Mouse (Mus musculus): ENCODE results near the gene Thsd4.
A peak's percentile ranks its signal among the peaks of the same experiment; 100 is the strongest.

Thsd4 gene

GRCm38 (mm10) chr9:60129235-60129991 is 392.4 kb downstream of the Thsd4 start:
- DNase-seq, result no peak

GRCm38 (mm10) chr9:60126961-60127360 is 394.9 kb downstream of the Thsd4 start:
- DNase-seq, result no peak

- DNase-seq, result no peak
Measured at GRCm38 (mm10) chr9:60124102-60124501, 397.7 kb downstream of the Thsd4 start.

DNA sequence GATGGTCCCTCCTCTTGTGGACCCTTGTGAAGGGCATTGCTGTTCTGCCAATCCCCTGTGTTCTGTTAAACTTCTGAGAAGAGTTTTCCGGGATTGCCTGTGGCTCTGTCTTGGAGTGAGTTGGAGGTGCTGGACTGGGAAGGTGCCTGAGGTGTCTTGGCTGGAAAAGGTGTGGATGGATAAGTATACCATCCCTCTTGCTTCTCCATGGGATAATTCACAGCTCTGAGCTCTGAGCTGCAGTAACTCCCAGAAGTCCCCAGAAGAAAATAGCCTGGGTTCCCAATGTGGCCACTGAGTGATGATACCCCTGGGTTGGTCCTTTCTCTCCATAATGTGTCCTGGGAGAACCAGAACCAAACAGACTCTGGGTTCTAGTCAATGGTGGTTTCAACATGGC is 398.8 kb downstream of the Thsd4 start:
- DNase-seq, result no peak

DNA sequence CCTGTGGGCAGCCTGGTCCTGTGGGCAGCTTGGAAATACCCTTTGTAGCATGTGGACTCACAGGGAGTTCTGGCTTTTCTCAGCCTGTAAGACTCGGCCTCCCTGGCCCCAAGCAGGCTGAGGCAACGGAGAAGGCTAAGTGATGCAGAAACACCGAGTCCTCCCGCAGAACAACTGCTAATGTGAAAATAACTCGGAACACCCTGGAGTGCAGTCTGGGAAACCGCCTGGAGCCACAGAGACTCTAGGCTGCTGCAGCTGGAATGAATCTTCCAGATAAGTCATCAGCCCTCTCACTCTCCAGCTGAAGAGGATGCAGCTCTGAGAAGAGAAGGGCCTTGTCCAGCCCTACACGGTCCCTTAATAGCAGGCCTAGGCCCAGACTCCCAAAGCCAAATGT is 402.0 kb downstream of the Thsd4 start:
- no peak for DNase-seq

DNA sequence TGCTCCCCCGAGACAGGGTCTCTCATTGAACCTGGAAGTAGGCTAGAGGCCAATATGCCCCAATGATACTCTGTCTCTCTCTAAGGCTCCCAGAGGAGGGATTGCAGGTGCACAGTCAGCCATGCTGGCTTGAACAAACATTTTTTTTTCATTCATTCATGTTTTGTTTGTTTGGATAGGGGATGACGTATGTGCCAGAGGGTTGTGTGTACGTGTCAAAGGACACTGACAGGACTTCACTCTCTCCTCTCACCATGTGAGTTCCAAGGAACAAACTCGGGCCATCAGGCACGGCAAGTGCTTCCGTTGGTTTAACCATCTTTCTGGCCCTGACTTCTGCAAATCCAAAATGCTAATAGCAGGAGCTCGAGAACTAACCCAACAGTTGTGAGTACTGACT is 404.0 kb downstream of the Thsd4 start:
- no peak for DNase-seq

DNA sequence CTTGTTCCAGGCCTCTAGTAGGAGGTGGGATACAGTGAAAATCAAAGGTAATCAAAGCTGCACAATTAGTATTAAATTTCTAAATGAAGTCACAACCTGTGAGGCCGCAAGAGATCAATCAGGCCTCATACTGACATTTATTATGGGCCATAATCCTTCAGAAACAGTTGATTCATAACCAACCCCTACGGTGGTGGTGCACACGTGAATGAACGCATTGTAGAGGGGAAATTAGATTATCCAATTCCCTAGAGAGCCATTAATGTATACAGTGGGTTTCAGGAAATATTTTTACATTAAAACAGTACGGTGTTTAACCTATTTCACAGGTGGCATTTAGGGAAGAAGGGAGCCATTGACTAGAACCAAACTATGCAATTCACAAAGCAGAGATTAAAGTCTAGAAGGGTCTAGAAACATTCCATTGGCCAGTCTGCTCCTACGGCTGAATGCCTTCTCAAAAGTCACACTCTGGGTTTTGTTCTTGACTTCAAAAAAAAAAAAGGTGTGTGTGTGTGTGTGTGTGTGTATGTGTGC is 406.1 kb downstream of the Thsd4 start:
- no peak for DNase-seq

DNA sequence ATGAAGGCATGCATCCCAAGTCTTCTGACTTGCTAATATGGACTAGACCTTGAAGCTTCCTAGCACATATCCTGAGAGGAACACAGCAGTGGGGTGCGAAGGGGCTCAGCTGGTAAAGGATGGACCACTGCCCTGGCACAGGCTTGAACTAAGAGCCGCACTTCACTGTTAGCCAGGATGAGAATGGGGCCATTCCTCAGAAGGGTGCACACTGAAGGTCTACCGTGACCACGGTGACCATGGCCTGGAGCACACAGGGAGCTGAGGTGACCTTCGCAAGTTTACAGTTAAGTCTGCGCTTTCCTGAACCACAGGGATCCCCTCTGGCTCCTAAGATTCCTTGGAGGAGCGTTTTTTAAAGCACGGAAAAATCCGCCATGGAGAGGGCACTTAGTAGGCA is 406.5 kb downstream of the Thsd4 start:
- DNase-seq, result no peak

GRCm38 (mm10) chr9:60110200-60110599 is 411.6 kb downstream of the Thsd4 start:
- DNase-seq, result no peak

DNA sequence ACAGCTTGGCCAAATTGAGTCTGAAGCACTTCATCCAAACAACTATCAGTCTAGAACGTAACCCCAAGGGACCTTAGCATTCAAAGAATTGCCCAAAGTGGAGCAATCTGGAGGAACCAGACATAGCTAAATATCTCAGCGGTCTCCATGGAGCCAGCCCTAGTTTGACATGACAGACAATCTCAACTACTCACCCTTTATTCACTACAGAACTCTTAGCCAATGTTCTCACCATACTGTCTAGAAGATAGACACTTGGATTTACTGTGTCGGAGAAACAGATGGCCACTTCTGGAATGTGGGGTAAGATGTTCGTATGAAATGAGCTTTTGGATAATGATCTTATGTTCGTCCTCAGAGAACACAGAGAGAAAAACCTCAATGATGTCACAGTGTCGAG is 415.2 kb downstream of the Thsd4 start:
- no peak for DNase-seq

GRCm38 (mm10) chr9:60106106-60106505 is 415.7 kb downstream of the Thsd4 start:
- DNase-seq, result no peak

- no peak for DNase-seq
Measured at GRCm38 (mm10) chr9:60094211-60094610, 427.6 kb downstream of the Thsd4 start.

DNA sequence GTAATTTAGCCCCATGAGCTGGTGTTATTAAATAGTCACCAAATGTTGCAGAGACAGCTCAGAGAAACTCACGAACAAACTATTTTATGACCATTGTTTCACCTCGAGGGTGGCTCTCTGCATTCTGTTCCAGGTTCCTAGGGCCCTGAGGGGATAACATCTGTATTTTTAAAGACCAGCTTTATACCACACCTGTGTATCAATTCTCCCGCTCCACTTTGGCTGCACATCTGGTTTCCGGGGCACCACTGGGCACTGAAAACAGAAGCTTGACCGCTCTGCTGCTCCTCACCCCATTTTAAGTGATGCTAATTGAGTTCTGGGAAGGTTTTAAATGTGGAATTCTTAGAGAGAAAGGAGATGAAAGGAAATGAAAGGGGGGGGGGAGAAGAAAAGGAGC is 429.4 kb downstream of the Thsd4 start:
- DNase-seq, result no peak

- no peak for DNase-seq
Measured at GRCm38 (mm10) chr9:60089441-60089840, 432.4 kb downstream of the Thsd4 start.

DNA sequence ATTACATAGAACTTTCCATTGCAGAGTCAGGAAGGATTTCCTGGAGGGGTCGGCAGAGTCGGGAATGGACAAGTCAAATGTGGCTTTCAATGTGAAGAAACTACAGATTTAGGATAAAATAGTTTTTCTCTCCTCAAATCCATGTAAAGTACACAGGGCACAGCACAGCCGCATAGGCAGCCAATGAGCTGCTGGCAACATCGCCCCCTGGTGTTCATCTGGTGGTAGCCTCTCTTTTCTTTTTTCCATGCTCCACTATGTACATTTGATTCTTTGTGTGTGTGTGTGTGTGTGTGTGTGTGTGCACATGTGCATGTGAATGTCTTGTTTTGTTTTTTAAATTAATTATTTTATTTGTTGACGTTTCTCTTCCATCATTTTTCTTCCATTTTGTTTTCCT is 433.7 kb downstream of the Thsd4 start:
- DNase-seq, result peak; percentile 9

- no peak for DNase-seq
Measured at GRCm38 (mm10) chr9:60082107-60082581, 439.7 kb downstream of the Thsd4 start.

DNA sequence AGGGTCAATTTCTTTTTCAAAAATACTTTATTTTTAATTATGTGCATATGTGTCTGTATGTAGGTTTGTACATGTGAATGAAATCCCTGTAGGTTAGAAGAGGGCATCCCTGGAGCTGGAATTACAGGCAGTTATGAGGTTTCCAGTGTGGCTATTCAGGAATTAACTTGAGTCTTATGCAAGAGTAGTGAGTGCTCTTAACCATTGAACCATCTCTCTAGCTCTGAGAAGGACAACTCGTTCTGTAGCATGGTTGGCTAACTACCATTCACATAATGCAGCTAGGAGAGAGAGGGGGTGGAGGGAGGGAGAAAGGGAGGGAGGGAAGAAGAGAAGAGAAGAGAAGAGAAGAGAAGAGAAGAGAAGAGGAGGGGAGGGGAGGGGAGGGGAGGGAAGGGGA is 444.1 kb downstream of the Thsd4 start:
- DNase-seq, result no peak

GRCm38 (mm10) chr9:60076396-60076795 is 445.4 kb downstream of the Thsd4 start:
- no peak for DNase-seq

DNA sequence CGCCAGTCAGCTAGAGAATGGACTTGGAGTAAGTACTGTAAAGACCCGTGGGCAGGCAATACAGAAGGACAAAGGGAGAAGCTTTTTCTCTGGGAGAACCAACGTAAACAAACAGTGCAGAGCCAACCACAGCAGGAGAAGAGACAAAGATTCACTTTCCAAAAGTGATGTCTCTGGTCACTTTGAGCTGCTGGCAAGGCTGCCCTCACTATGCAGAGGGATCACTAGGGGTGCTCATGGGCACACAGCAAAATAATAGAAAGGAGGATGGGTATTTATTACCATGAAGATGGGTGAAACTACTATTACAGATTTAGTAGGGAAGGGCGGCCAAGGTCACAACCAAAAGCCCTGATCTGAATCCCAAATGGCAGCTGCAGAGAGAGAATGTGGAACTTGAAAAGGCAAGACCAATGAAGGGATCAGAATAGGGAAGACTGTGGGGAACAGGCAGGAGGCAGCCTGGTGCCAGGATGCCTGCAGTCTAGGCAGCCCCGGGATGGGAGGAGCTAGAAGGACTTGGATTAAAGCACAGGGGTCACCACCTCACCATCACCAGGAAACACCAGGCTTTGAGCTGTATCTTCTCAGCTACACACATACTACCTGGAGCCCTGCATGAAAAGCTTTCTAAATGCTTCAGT is 450.1 kb downstream of the Thsd4 start:
- DNase-seq, result no peak

DNA sequence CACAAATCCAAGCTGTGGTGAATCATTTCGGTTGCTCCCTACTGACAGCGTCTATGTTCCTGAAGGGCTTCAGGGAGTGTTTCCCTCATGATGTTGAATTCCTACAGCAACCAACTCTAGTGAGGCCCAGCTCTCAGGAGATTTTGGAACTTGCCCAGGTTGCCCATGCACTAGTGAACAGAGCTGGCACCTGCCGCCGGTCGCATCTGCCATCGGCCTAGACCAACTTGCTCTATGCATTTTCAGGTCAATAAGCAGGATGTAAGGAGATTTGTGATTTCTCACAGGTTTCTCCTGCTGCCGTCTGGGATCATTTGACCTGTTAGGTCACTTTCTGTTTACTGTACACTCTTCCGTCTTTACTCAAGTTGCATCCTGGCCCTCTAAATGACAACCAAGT is 454.6 kb downstream of the Thsd4 start:
- no peak for DNase-seq

- DNase-seq, result no peak
Measured at GRCm38 (mm10) chr9:60065184-60065583, 456.7 kb downstream of the Thsd4 start.

DNA sequence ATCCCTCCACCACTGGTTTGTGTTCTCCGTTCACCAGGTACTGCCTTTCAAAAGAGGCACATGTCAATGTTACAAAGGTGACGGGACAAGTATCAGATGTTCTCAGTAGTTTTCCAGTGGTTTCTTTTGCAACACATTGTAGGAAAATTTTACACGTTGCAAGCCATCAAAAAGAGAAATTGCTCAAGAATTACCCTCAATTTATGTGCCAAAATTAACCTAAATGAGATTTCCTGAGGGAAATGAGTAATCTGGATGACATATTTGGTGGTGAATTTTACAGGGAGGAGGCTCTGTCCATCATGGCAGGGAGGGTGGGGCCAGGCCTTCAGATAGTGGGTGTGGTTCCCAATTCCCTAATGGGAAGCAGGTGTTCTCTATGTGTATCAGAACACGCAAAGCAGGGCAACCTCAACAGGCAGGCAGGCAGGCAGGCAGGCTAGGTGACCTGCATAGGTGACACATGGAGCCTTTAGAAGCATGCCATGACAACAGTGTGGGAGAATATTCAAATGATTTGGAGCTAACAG is 458.6 kb downstream of the Thsd4 start:
- DNase-seq, result no peak

- DNase-seq, result no peak
Measured at GRCm38 (mm10) chr9:60056131-60056530, 465.7 kb downstream of the Thsd4 start.

DNA sequence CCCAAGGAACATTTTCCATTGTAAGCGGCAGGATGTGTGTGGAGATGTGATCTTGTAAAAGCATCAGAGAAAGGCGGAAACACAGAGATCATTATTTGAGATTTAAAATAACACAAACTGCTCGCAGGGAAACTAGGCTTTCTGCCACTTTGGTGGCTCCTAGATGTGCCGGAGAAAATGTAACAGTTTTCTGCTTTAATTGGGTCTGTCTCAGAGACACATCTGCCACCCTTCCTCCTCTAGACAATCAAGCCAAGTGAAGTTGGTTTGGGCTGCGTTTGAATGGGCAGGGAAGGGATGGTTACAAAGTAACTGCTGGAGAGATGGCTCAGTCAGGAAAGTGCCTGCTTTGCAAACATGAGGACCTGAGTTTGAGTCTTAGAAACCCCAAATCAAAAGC is 466.9 kb downstream of the Thsd4 start:
- DNase-seq, result no peak

All from kidney, adult 18-20 months (tissue).